Mouse (Mus musculus) gastrocnemius, postnatal 4 days (tissue): ENCODE measurements around the gene 9530077C05Rik. TPM values are rescaled to one million over a fixed set of nuclear protein-coding genes. Genes with fewer than 3 reads are reported as not detected.
A peak's percentile ranks its signal among the peaks of the same experiment; 100 is the strongest.

Source experiments
- DNase-seq, 2 experiments: peaks; one replicate each; pipeline ENCODE4 v3.0.0; 2021 to 2022; ENCODE audit warnings: low spot score in 2 of 2, mixed read lengths in 2 of 2
- total RNA-seq, 2 experiments: library from RNA; stranded (reverse); gene quantifications; 2 replicates each; pipeline ENCODE4 v1.2.3; 2021

Gene 9530077C05Rik
- total RNA-seq, 2 experiments from 2014 or later: 0.69 to 0.83 TPM

DNA sequence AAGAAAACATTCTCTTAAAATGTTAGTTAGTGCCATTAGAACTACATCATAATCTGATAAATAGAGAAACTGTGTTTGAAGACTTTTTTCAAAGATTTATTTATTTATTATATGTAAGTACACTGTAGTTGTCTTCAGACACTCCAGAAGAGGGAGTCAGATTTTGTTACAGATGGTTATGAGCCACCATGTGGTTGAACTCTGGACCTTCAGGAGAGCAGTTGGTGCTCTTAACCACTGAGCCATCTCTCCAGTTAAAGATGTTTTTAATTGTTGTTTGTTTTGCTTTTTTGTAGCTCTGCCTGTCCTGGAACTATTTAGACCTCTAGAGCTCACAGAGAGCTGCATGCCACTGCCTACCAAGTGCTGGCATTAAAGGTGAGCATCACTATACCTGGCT is 43.7 kb downstream of the 9530077C05Rik start:
- DNase-seq: no peak

GRCm38 (mm10) chr9:22457142-22457835 is 46.0 kb downstream of the 9530077C05Rik start:
- DNase-seq: no peak

- DNase-seq: peak in 1 of 2 experiments; percentile 40
Observed at GRCm38 (mm10) chr9:22461946-22462345, 50.6 kb downstream of the 9530077C05Rik start.

GRCm38 (mm10) chr9:22466212-22466611 is 54.9 kb downstream of the 9530077C05Rik start:
- DNase-seq: no peak

DNA sequence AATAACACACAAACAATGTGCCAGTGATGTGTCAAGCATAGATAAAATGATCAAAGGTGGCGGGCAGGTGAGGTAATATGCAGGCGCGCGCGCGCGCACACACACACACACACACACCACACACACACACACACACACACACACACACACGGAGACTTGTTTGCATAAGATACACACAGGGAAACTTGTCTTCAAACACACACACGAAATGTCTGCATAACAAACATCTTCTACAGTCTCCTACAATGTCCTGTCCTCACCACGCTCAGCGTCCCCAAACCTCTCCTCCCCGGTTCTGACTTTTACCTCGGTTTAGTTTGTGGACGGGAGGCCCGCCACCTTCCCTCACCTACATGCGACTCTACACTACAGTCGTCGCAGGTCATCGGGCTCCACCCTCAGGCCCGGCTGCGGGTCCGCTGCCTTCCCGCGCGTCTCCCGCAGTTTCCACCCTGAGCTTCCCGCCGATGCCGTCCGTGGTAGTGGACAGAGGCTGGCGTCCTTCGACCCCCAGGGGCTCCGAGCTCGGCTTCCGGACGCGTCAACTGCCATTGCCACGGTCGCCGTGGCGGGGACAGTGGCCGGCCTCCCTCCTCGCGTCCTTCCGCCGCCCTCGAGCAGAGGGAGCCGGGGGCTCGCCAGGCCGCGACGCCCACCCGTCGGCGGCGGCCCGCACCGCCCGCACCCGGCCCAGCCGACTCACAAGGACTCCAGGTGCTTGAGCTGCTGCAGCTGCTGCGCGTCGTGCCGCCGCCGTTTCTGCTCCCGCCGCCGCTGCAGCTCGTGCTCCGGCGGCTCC is 56.3 kb downstream of the 9530077C05Rik start:
- DNase-seq: peak in 1 of 2 experiments; percentile 46

DNA sequence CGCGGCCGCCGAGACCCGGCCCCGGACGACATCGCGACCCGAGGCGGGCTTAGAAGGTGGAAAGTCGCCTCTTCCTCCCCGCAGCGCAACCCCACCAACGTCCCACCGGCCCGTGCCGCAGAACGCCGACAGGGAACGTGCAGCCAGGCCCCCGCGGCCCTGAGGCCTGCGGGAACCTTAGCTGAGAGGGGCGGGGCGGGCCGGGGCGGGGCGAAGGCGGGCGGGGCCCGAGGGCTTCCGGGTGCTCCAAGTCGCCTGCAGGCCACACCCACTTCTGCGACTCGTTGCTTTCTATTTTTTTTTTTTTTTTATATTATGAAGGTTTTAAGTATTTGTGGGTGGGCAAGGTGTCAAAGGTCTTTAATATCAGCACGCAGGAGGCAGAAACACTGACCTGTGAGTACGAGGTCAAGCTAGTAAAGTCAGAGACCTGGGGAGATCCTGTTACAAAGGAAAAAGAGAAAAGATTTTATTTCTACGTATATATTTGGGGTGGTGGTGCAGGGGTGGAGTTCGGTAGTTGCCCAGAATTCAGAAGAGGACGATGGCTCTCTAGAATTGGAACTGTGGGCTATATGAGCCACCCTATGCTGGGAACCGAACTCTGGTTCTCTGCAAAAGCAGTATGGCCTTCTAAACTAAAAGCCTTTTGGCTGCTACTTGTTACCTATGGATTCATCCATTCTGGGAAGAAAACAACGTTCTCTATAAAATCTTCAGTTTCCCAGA is 57.0 kb downstream of the 9530077C05Rik start:
- DNase-seq: peak; percentile 42 to 69

DNA sequence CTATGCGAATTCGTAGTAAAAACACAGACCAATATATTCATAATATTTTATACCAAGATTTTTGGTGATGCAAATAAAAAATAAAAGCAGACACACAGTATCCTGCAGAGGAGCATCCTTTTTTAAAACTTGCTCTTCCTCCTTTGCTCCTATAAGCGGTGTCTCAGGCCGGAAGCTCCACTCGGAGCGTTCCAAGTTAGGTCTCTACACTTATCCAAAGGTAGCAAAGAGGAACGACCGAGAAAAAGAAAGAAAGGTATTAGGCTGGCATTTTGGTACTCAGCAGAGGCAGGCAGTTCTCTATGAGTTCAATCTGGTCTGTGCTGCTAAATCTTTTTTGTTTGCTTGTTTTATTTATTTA is 57.6 kb downstream of the 9530077C05Rik start:
- DNase-seq: no peak

DNA sequence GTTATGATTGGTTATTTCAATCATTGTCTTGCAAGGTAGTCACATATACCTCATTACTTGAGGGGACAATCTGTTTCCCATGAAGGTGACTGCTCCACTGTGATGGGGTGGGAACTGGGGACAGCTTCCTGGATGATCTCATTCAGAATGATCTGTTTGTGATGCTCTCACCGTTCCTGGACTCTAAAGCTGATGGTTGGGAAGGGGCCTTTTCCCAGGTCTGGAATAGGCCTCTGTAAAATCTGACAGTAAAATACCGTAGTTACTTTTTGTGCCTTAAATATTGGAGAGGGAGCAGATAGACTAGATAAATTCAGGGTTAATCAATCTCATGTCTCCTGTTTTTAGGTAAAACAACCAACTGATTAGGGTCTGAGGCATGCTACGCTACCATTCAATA is 58.3 kb downstream of the 9530077C05Rik start, which contains the start of gene Rp9:
Gene Rp9 (minus strand): TSS at position 101 of the 400 bp plus-strand sequence.
- no peak for DNase-seq

GRCm38 (mm10) chr9:22475424-22475868 is 64.1 kb downstream of the 9530077C05Rik start, which contains the start of gene Bbs9:
Gene Bbs9, plus strand, starts transcription at chr9:22475715.
- DNase-seq: peak; percentile 73 to 88

DNA sequence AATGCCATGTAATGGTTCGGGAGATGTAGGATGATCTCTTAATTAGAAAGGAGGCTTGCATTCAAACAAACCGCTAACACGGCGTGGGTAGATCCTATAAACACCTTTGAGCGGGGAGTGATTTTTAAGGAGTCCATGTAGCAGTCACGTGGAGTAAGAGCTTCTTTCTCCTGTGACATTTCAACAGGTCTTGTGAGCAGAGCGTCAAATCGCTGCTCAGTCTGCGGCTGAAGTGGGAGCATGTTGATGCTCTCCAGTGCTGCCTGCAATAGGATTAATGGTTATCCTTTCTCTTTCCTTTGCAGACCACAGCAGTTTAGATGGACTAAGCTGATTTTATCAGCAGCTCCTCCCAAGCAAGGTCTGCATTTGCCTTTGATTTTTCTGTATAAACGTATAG is 65.0 kb downstream of the 9530077C05Rik start:
- no peak for DNase-seq

GRCm38 (mm10) chr9:22478946-22479345 is 67.6 kb downstream of the 9530077C05Rik start:
- DNase-seq: no peak

DNA sequence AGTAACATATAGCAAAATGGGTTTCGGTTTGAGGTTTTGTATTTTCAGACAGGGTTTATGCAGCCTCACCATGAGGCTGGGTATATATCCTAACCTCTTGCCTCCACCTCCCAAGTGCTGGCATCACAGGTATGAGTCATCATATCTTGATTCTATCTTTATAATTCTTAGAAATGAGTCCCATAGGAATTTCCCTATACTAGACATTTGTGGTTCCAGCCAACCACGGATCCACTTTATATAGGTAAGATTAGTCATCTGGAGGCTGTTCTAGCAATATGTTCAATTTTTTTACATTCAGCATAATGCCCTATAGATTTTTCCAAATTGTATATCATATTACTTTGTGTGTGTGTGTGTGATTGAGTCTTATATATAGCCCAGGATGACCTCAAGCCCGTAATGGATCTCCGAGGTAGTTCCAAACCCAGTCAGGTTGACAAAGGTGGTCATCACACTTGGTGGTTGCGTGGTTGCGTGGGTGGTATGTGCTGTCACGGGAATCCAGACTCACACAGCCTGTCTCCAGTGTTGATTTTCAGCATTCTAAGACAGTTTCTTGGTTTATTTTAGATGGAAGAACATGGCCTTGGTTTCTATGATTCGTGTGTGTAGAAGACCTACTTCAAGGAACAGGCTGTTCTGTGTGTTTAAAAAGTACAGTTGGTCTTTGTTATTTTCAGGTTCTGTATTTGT is 72.7 kb downstream of the 9530077C05Rik start:
- no peak for DNase-seq

- DNase-seq: no peak
Observed at GRCm38 (mm10) chr9:22484562-22485308, 73.4 kb downstream of the 9530077C05Rik start.

- no peak for DNase-seq
Observed at GRCm38 (mm10) chr9:22486211-22486610, 74.9 kb downstream of the 9530077C05Rik start.

GRCm38 (mm10) chr9:22488963-22489362 is 77.7 kb downstream of the 9530077C05Rik start:
- DNase-seq: no peak

Other genes with a start within 250 kb of the 9530077C05Rik start
- not detected for gene Zfp872, start 223.4 kb upstream of the 9530077C05Rik start, total RNA-seq
- 10 to 100 TPM; 13.4 to 15.0 TPM for gene Zfp809, start 185.8 kb upstream of the 9530077C05Rik start, total RNA-seq
- gene Zfp599, start 151.6 kb upstream of the 9530077C05Rik start, total RNA-seq: under 1 TPM; 0.21 to 0.27 TPM
- gene Zfp810, start 103.9 kb upstream of the 9530077C05Rik start, total RNA-seq: 1 to 10 TPM; 4.2 to 5.2 TPM
- gene Anln, start 22.3 kb upstream of the 9530077C05Rik start, total RNA-seq: 10 to 100 TPM; 25.9 to 26.3 TPM
- not detected for gene Gm17545, start 42.8 kb downstream of the 9530077C05Rik start, total RNA-seq
- 10 to 100 TPM; 36.1 to 38.4 TPM for gene Rp9, start 58.2 kb downstream of the 9530077C05Rik start, total RNA-seq
- 10 to 100 TPM; 14.0 to 17.5 TPM for gene Bbs9, start 64.2 kb downstream of the 9530077C05Rik start, total RNA-seq